Mouse (Mus musculus) neural tube, embryonic 11.5 days (tissue): ENCODE data around the gene Itfg1. TPM values are rescaled to one million over a fixed set of nuclear protein-coding genes. Genes with fewer than 3 reads are reported as not detected.
A peak's percentile ranks its signal among the peaks of the same experiment; 100 is the strongest.
"Not testable (repeated sequence)": the region's sequence is repeated elsewhere in the genome, so short reads cannot be mapped to it uniquely, and the experiment has no call there.

Source experiments
- ATAC-seq: fragments of 200-750 bp; cut with Nextera tagmentation; 2 replicates; pipeline ENCODE4 v1.8.0; 2017; ENCODE audit warnings: moderate number of reproducible peaks, mild to moderate bottlenecking, moderate TSS enrichment, moderate library complexity; ENCODE audit not compliant: insufficient read depth, low FRiP score, low TSS enrichment
- DNase-seq: peaks from one replicate; pipeline ENCODE4 v3.0.0-alpha.2; 2015; ENCODE audit warnings: low spot score
- H3K27ac ChIP-seq: fragments of 300-500 bp; sonication (generic); 2 replicates; pipeline ENCODE4 v1.5.1; 2014; ENCODE audit warnings: low read depth, mild to moderate bottlenecking, low read length
- H3K27me3 ChIP-seq: fragments of 300-500 bp; sonication (generic); 2 replicates; pipeline ENCODE4 v1.6.1; 2014; ENCODE audit warnings: mild to moderate bottlenecking, low read length, mixed read lengths; ENCODE audit not compliant: control insufficient read depth, insufficient read depth
- H3K36me3 ChIP-seq: fragments of 300-500 bp; sonication (generic); 2 replicates; pipeline ENCODE4 v1.6.1; 2014; ENCODE audit warnings: mild to moderate bottlenecking, low read length, moderate library complexity, mixed read lengths; ENCODE audit not compliant: control insufficient read depth, insufficient read depth
- H3K4me1 ChIP-seq: fragments of 300-500 bp; sonication (generic); 2 replicates; pipeline ENCODE4 v1.6.1; 2014; ENCODE audit warnings: low read length, mixed read lengths; ENCODE audit not compliant: control insufficient read depth, insufficient read depth
- H3K4me2 ChIP-seq: fragments of 300-500 bp; sonication (generic); 2 replicates; pipeline ENCODE4 v1.6.1; 2014; ENCODE audit warnings: low read depth, mild to moderate bottlenecking, moderate library complexity
- H3K4me3 ChIP-seq: fragments of 300-500 bp; sonication (generic); 2 replicates; pipeline ENCODE4 v1.5.1; 2014; ENCODE audit warnings: low read depth, low read length
- H3K9ac ChIP-seq: fragments of 300-500 bp; sonication (generic); 2 replicates; pipeline ENCODE4 v1.6.1; 2014; ENCODE audit warnings: mild to moderate bottlenecking, low read length
- H3K9me3 ChIP-seq: fragments of 300-500 bp; sonication (generic); 2 replicates; pipeline ENCODE4 v1.6.1; 2016; ENCODE audit warnings: low read length; ENCODE audit not compliant: control insufficient read depth
- WGBS: fragments of 180-500 bp; shearing (Covaris S2); extraction: QIAGEN DNeasy Blood & Tissue Kit; methylation state at CpG from one replicate; pipeline ENCODE4 v1.1.7; 2014; 5-methylcytosine and 5-hydroxymethylcytosine counted together
- polyA plus RNA-seq: library from polyadenylated mRNA; unstranded; fragments of >200 nt; fragmentation: Nextera tagmentation; extraction: Ambion mirVana; gene quantifications from 2 replicates; pipeline ENCODE4 v1.2.1, GENCODE M21; 2014

The Itfg1 gene
- polyA plus RNA-seq, 1 experiment from 2014 or later, result 93.5 TPM

DNA sequence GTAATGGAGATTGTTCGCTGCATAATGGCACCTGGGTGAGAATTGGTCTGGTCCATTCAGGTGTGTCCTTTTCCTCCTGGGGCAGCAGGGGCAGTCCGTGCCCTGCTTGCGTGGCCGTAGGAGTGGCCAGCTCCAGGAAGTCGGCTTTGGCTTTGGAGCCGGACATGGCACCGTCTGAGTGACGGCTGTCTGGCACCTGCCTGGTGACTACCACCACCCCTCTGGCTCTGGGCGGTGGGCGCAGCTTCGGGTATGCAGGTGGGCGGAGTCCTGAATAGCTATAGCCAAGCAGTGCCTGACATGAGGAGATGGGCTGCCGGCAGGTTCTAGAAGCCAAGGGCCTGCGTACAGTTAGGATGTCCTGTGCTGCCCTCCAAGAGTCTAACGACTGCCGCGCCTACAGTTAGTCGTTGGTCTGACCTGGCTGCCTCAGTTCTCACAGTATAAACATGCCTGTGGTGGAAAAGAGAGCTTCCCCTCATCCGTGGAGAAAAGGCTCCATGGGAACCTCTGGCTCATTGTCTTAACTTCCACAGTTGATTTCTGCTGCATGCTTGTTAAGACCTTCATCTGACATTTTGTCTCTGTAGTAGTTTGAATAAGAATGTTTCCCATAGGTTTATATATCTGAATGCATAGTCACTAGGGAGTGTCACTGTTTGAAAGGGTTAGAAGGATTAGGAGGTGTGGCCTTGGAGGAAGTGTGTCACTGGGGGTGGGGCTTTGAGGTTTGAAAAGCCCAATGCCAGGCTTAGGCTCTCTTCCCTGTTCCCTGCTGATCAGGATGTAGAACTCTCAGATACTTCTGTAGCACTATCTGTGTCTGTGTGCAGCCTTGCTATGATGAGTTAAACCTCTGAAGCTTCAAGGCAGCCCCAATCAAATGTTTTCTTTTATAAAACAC is 13.8 kb upstream of the Itfg1 start:
- Histone ChIP-seq H3K4me3 (no peak overlapping the region), H3K4me1 (no peaks in the 10 kb centered on the region), H3K27me3 (no peaks in the 10 kb centered on the region), H3K4me2 (no peak overlapping the region), H3K36me3 (no peaks in the 10 kb centered on the region), H3K9me3 (no peaks in the 10 kb centered on the region), H3K9ac (no peak overlapping the region), H3K27ac (no peak overlapping the region)
- no peak for ATAC-seq
- no peak for DNase-seq
- WGBS, result 87% methylated on average over 19 of the region's 19 CpGs

DNA sequence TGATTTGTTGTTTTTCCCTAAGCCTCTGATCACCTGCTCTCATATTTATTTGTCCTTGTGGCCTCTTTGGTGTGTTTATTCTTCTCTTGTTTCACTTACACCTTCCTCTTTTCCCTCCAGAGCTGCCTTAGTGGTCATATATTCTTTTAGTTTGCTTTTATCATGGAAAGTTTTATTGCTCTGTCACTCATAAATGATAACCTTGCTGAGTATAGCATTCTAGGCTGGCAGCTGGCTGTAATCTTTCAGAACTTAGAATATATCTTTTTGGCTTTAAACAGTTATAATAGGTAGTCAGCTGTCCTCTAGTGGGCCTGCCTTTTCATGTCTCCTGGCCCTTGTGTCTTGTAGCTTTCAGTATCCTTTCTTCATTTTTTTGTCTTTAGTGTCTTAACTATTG is 5.2 kb upstream of the Itfg1 start:
- H3K9ac ChIP-seq, result no peak overlapping the region

DNA sequence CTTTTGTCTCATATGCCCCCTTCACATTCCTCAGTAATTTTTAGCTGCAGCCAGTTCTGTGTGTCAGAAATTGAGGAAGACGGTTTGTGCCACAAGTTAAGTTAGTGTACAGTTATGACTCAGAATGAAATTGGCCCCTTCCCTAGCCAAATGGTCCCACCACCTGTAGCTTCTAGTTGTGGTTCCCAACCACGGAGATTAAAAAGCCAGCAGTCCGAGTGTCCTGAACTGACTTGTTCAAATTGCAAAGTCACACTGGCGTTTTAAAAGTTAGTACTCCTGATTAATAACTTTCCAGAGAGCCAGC is 721 bp upstream of the Itfg1 start:
- Histone ChIP-seq H3K4me1 (peaks cover 8% of the 10 kb centered on the region; the same call in 1 of the 2 replicates), H3K9me3 (no peaks in the 10 kb centered on the region), H3K27ac (no peak overlapping the region), H3K36me3 (no peaks in the 10 kb centered on the region), H3K9ac (peak overlapping the region; percentile 96), H3K27me3 (no peaks in the 10 kb centered on the region), H3K4me3 (peak overlapping the region; percentile 79), H3K4me2 (peak overlapping the region; percentile 59)
- ATAC-seq (no peak), DNase-seq (no peak)
- 19% methylated on average over 4 of the region's 4 CpGs for whole genome bisulfite sequencing

More for the DNA sequence above, 5.2 kb upstream of the Itfg1 start:
- Histone ChIP-seq H3K4me1 (no peaks in the 10 kb centered on the region), H3K4me3 (no peak overlapping the region), H3K36me3 (no peaks in the 10 kb centered on the region), H3K27me3 (no peaks in the 10 kb centered on the region), H3K27ac (no peak overlapping the region), H3K9me3 (no peaks in the 10 kb centered on the region), H3K4me2 (no peak overlapping the region)
- no peak for DNase-seq
- no peak for ATAC-seq

DNA sequence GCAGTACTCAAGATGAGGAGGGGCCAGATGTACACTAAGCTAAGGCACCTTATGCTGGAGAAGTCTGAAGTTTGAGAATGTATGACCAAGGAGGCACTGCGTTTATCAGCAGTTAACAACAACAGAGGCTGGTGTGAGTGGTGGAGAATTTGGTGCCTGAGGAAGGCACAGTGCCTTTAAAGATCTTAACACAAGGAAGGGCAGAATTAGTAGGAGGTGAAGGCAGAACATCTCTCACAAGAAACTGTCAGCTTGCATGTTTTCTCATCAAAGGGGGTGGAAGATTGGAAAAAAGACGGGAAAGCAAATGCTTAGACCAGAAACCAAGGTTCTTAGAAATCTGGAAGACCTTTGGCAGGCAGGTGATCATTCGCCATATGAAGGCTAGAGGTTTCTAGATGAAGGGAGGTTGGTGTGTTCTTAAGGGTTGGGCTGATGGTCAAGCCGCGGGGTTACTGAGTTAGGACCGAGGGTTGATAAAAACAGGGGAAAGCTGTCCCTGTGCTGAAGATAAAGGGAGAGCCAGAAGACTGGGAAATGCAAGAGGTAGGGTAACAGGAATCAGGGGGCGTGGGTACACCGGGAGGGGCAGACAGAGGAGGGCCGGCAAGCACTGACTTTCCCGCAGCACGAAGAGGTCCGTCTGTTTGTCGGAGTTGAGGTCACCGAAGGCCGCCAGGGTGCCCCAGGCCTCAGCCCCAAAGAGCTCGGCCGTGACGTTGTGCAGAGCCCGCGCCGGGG is 635 bp downstream of the Itfg1 start:
- Histone ChIP-seq H3K27ac (peak overlapping the region; percentile 82), H3K9ac (peak overlapping the region; percentile 96), H3K4me1 (peaks cover 8% of the 10 kb centered on the region; the same call in 1 of the 2 replicates), H3K27me3 (no peaks in the 10 kb centered on the region), H3K36me3 (no peaks in the 10 kb centered on the region), H3K4me2 (peak overlapping the region; percentile 59), H3K9me3 (no peaks in the 10 kb centered on the region), H3K4me3 (peak overlapping the region; percentile 79)
- WGBS, result 2% methylated on average over 21 of the region's 21 CpGs
- no peak for DNase-seq
- ATAC-seq, result no peak

DNA sequence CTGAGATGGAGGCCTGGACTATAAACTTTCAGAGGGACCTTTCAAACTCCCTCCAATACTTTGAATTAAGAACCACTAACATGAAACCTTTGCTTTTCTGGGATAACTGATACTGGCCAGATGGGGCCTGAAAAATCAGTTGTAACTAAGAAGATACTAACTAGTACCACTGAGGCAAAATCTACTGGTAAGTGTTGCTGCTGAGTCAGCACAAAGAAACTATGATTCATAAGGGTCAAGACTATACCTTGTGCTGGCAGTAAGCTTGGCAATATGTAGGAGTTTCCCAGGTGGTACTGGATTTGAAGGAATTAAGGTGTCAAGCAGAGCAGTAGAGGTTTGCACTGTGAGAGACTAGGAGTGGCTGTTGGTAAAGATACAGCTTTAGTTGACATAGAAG is 27.1 kb downstream of the Itfg1 start:
- Histone ChIP-seq H3K27ac (no peak overlapping the region), H3K4me3 (no peak overlapping the region), H3K4me2 (no peak overlapping the region), H3K36me3 (no peaks in the 10 kb centered on the region), H3K27me3 (no peaks in the 10 kb centered on the region), H3K9me3 (no peaks in the 10 kb centered on the region), H3K9ac (no peak overlapping the region), H3K4me1 (no peaks in the 10 kb centered on the region)
- DNase-seq, result no peak
- ATAC-seq, result no peak

DNA sequence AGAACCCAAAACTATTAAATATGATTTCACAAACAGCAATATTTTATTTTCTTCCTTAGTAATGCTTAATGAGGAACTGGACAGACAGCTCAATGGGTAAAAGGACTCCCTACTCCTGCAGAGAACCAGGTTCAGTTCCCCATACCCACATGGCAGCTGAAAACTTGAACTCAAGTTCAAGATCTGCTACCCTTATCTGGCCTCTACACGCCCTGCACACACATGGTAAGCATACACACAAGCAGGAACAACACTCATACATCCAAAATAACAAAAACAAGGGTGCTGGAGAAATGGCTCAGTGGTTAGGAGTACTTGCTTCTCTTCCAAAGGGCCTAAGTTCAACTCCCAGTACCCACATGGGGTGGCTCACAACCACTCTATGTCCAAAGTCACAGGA is 39.3 kb downstream of the Itfg1 start:
- no peak overlapping the region for H3K27ac ChIP-seq
- no peak overlapping the region for H3K4me2 ChIP-seq
- H3K4me3 ChIP-seq, result no peak overlapping the region
- no peak overlapping the region for H3K9ac ChIP-seq
- DNase-seq (no peak), ATAC-seq (no peak)
- no peaks in the 10 kb centered on the region for H3K27me3 ChIP-seq
- no peaks in the 10 kb centered on the region for H3K4me1 ChIP-seq
- no peaks in the 10 kb centered on the region for H3K9me3 ChIP-seq
- WGBS, result 94% methylated on average over 1 of the region's 1 CpGs
- 0 out of 2 replicates have a peak, but pooled peaks cover 2% of the 10 kb centered on the region for H3K36me3 ChIP-seq

DNA sequence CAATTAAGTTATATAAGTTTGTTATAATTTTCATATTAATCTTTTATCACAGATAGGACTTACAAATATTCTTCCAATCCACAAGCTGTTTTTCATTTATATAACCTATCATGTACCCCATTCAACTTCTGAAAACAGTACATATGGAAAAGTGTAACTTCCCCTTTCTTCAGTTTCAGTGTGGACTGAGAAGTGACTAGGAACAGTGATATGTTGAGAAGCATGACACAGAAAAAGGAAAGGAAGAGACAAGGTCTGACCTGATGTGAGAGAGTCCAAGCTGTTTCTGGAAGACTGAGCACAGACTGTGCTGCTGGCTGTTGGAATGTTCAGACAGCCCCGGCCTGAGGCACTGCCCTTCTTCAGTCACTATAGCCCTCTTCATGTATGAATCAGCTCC is 40.6 kb downstream of the Itfg1 start:
- ATAC-seq (no peak), DNase-seq (no peak)
- Histone ChIP-seq H3K9ac (no peak overlapping the region), H3K9me3 (no peaks in the 10 kb centered on the region), H3K36me3 (0 out of 2 replicates have a peak, but pooled peaks cover 2% of the 10 kb centered on the region), H3K4me1 (no peaks in the 10 kb centered on the region), H3K4me2 (no peak overlapping the region), H3K4me3 (no peak overlapping the region), H3K27ac (no peak overlapping the region), H3K27me3 (no peaks in the 10 kb centered on the region)
- WGBS, result 92% methylated on average over 1 of the region's 1 CpGs

DNA sequence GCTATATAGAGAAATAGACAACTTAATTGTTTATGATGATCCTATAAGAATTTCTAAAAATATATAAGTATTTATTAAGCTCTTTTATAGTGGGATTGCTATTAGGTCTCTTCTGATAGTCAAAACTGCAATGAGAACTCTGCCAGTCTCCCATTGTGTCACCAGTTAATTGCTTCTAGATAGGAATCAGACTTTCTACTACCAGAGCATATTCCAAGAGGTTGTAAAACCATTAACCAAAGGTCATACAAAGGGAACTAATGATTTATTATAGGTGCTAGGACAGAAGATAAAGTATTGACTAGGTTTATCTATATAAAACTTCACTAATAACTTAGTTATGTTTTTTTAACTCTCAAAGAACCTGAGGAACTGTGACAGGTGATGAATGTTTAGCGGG is 44.3 kb downstream of the Itfg1 start:
- not testable (repeated sequence) for H3K27ac ChIP-seq, H3K4me2 ChIP-seq, H3K36me3 ChIP-seq, DNase-seq, H3K9ac ChIP-seq, H3K9me3 ChIP-seq, ATAC-seq, H3K27me3 ChIP-seq, H3K4me3 ChIP-seq, H3K4me1 ChIP-seq
- 94% methylated on average over 1 of the region's 1 CpGs for WGBS

DNA sequence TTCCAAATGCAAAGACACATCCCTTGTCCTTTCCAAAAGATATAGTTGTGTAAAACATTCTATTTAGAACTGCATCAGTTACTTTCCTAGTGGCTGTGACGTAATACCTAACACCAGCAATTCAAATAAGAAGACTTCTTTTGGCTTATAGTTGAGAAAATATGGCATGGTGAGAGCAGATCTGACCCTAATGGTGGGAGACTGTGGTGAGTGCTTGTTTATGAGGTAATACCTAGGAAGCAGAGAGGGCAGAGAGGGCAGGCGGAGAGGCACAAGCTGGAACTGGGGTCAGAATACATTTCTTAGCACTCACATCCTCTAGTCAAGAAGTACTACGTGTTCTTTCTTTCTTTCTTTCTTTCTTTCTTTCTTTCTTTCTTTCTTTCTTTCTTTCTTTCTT is 52.4 kb downstream of the Itfg1 start:
- no peak for ATAC-seq
- Histone ChIP-seq H3K36me3 (no peaks in the 10 kb centered on the region), H3K9ac (no peak overlapping the region), H3K9me3 (no peaks in the 10 kb centered on the region), H3K27ac (no peak overlapping the region), H3K4me2 (no peak overlapping the region), H3K4me1 (no peaks in the 10 kb centered on the region), H3K4me3 (no peak overlapping the region), H3K27me3 (no peaks in the 10 kb centered on the region)
- no peak for DNase-seq
- 92% methylated on average over 3 of the region's 3 CpGs for WGBS
